In genomic region chr14:106010961-106011360, GRCm38 (mm10) we compare ENCODE assay signal across 11 mouse cellular contexts.
A peak's percentile ranks its signal among the peaks of the same experiment; 100 is the strongest.
DNase-seq lines count a peak whose midpoint lies in the region; ATAC-seq and TF ChIP-seq lines count a peak whose summit lies in the region.
"Had no signal": no experiment of that assay in that cellular context is flagged by ENCODE, and none has a peak within 500 bp of the region (broad histone marks: within the 10 kb centered on the region; RNA-seq: fewer than 3 reads in every experiment).

No protein-coding gene starts in this region.

- TF ChIP-seq POLR2A in lung, adult 2 months (IDR thresholded peaks at IDR 0.05; ENCODE audit: borderline replicate concordance, extremely low read depth, low read depth, low read length) = no peak
- no peak for TF ChIP-seq POLR2A in brain, embryonic 14.5 days (IDR thresholded peaks at IDR 0.05; ENCODE audit: borderline replicate concordance, extremely low read depth, insufficient read depth, insufficient read length, poor library complexity, severe bottlenecking)

- 85% methylated on average over 6 of the region's 6 CpGs for WGBS in lung, adult 2 months

- ATAC-seq in frontal cortex, adult (ENCODE audit: low TSS enrichment) = peak; percentile 62
- ATAC-seq in monocyte, adult 5-6 weeks (replicated peaks; ENCODE audit: insufficient number of reproducible peaks, low FRiP score, low TSS enrichment, poor library complexity, severe bottlenecking) = no peak
- ATAC-seq: forebrain, embryonic 16.5 days had no signal

- H3K4me3 ChIP-seq in lung, adult 2 months (replicated peaks; ENCODE audit: extremely low read depth, low read depth, low read length) = no peak overlapping the region
- H3K4me3 ChIP-seq: limb, embryonic 15.5 days had no signal

- no peak for DNase-seq in frontal cortex, postnatal 36 days (ENCODE audit: low spot score in 2 of 2)
- DNase-seq in lung, postnatal 10 days = peak; percentile 13
- DNase-seq in lung, adult 2 months = no peak
- DNase-seq in brain, embryonic 14.5 days (ENCODE audit: low read depth) = peak; percentile 28
- peak; percentile 21 for DNase-seq in heart, postnatal 4 days
- DNase-seq: kidney, adult 2 months; retina, postnatal 1 day had no signal

- TF ChIP-seq CTCF in lung, adult 2 months (IDR thresholded peaks at IDR 0.05; ENCODE audit: insufficient read depth, low read length) = no peak
- no peak for TF ChIP-seq CTCF in brain, embryonic 14.5 days (IDR thresholded peaks at IDR 0.05; ENCODE audit: borderline replicate concordance, extremely low read depth, insufficient read depth, insufficient read length)

- no peaks in the 10 kb centered on the region for H3K4me1 ChIP-seq in lung, adult 2 months (ENCODE audit: control insufficient read depth, insufficient read depth, low read length)
- H3K4me1 ChIP-seq: limb, embryonic 15.5 days had no signal

Comparison
In these comparisons a context has a peak if more than half of its experiments do, and no peak if none do; other contexts are left out.
1. DNase-seq: peak in lung, postnatal 10 days (single experiment), brain, embryonic 14.5 days (single experiment) and heart, postnatal 4 days (single experiment); none in frontal cortex, postnatal 36 days (0 of 2) and lung, adult 2 months (single experiment).